Mouse (Mus musculus): Measurements from ENCODE around the gene Tmem163.

Gene Tmem163

DNA sequence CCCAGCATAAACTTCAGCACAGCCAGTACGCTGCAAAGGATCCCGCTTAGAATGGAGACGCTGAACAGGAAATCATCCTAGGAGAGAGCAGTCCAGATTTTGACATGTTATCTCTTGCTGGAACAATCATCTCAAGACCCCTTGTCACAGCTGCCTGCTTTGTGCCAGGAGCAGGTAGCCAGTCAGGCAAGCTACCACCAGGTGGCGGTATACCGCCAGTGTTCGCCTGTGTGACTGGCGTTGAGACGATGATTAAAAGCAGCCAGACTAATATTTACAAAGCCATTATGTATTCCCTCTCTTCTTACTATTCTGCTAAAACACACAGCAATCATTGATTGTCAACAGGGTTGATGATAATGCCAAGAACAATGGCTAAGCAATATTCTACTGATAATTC lies 179.1 kb downstream of the Tmem163 start:
- DNase-seq (ENCODE audit: low read depth): peak; percentile 8

DNA sequence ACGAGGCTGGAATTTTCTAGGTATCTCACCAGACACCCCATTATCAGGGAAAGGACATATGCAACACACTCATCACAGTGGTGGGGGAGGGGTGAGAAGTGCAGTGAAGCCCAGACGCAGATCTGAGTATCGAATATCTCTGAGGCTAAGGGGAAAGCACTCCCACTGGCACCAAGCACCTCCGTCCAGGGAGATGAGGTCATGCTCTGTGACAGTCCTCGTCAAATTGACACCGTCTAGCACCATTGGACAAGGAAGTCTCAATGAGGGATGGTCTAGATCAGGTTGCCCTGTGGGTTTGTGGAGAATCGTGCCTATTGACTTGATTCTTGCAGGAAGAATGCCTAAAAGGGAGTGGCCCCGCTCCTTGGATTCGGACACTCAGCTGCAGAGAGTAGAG lies 180.6 kb downstream of the Tmem163 start:
- DNase-seq (ENCODE audit: low read depth): no peak

DNA sequence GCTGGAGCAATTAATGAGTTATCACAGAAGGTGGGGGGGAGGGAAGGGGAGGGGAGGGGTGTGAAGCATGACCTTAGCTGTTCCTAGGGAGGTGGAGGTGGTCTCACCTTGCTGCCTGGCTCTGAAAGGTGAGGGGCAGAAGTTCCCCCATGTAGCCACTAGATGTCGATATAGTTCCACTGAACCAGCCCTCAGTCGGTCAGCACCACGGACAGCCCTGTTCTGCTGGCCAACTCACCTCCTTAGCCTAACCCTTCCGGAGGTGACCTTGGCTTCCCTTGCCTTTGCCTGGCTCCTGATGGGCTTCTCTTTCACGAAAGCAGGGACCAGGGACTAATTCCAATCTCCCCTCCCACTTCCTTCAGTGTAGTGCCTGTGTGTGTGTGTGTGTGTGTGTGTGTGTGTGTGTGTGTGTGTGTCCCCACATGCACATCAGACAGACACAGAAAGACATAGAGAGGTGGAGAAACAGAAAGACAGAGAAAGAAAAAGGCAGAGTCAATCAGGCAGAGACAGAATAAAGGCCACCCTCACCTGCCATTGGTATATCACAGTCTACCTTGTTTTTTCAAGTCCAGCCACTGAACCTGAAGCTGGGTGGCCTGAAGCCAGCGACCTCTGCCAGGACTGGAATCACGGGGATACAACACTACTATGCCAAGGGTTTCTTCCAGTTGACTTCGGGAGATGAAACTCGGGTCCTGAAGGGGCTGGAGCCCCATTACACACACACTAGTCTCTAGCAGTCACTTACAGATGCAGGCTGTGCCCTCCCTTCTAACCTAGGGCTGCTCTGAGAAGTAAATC lies 182.4 kb downstream of the Tmem163 start:
- no peak for DNase-seq (ENCODE audit: low read depth)

DNA sequence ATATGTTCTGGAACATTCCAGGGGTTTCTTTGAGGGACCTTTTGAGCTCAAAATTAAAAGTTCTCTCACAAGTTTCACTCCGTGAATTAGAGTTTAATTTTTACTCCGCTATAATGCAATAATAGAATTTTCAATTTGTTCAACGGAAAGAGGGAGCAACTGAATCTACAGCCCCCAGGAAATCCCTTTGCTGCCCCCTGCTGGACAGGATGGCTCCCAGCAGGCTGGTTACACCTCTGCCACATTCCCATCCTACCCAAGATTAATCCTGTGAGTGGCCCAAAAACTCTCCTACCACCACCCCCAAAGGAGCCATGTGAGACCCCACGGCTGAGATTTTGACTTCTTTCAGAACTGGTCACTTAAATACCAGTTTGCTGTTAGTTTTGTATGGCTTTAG lies 192.2 kb downstream of the Tmem163 start:
- no peak for DNase-seq (ENCODE audit: low read depth)

DNA sequence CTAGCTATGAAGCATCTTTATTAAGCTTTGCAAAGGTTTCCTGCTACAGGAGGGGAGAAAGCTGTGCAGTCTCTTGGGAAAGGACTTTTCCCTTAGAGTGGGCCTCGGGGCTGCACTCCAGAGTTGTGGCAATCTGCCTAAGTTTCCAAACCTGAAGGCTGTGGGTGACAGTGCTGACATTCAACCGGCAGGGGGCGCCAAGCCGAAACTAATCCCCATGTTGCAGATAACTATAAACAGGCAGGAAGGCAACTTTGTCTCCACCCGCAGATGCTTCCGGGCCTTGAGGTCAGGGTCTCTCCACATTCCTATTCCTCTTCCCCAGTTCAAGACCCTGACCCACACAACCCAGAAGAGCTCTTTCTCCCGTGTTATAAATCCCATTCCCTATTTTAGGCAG lies 194.5 kb downstream of the Tmem163 start:
- DNase-seq (ENCODE audit: low read depth): no peak

DNA sequence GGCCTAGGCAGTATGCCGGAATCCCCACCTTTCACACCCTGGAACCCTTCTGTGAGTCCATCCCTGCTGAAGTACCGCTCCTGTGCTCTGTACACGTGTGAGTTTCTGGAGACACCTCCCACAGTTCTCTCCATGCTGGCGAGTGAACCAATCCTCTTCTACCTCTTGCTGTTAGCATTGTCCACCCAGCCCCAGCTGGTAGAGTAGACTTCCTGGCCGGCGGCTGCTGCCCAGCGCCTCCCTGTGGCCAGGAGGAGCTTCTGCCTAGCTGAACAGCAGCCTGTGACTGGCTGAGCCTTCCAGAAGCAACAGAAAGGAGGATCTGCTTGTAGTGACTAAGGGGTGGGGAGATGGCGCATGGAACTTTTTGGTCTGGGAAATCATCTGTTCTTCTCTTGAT lies 195.2 kb downstream of the Tmem163 start:
- DNase-seq (ENCODE audit: low read depth): no peak

DNA sequence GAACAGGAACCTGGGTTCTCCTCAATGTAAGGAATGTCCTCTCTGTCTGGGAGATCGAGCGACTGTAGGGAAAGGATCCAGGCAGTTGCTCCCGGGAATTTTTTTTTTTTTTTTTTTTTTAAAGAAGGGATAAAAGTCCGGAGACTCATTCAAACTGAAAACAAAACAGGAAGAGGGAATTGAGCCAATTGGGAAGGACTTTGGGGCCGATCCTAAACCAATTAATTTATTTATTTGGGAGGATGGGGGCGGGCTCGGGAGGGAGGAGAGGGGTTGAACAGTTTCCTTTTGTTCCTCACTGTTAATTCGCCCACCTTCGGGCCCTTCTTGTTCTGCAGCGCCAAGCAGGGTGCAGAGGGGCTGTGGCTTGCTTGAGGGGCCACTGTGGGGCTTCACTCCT lies 196.4 kb downstream of the Tmem163 start:
- no peak for DNase-seq (ENCODE audit: low read depth)

DNA sequence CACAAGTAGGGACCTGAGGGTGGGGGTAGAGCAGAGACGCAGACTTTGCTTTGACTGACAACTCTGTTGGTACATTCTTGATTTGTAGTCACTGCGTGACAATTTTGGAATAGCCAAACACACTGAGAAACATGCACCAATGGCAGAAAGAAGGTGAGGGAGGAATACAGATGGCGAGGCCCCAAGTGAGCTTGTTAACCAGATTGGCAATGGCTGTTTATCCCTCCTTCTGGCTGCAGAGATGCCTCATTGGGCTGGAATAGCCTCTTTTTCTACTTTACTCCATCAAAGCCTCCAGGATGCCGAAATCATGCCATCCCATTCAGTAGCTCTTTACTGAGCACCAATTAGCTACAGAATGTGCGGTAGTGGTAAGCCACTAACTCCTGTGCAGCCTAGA lies 203.6 kb downstream of the Tmem163 start:
- no peak for DNase-seq (ENCODE audit: low read depth)

DNA sequence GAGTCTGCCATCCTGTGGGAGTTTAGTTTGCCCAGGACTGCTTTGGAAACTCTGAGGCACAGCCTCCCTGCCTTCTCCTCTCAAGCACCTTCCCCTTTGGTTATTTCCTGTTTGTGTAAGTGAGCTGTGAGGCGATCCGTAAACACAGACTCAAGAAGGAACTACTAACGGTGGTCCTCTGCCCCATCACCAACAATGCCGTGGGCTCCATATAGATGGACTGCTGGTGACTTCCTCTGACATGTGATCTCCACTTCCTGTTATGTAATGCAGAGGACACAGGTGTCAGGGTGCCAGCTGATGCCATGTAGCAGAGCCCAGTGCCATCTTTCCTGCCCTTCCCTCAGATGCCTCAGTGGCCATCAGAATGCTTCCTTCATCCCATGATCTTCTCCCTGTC lies 209.2 kb downstream of the Tmem163 start:
- no peak for DNase-seq (ENCODE audit: low read depth)

DNA sequence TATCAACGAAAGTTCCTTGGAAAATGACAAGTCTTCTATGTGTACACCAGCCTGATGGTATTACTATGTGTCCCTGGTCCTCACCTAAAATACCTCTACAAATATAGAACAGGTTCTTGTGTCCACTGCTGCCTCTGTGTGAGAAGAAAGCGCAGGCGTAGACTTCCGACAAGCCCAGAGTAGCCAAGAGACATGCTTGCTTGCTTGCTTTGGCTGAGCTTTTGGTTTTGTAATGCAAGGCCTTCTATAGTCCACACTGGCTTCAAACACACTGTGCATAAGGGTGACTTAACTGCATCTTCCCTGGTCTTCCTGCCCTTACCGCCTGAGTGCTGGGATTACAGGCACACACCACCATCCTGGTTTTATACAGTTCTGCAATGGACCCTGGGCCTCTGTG lies 212.1 kb downstream of the Tmem163 start:
- no peak for DNase-seq (ENCODE audit: low read depth)

DNA sequence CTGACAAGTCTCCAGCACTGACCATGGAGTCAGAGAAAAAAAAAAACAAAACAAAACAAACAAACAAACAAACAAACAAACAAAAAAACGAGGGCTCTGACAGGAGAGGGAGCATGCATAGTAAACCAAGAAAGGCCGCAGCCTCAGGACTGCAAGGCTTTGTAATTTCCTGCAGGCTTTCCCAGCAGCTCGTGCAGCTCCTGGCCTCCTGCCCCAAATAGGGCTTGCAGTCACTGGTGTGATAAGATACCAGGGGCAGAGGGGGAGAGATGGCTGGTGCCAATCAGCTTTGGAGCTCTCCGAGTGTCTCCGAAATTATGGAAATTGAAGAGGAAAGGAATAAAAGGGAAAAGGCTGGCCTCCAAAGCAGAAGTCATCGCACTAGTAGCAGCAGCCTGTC lies 214.1 kb downstream of the Tmem163 start:
- no peak for DNase-seq (ENCODE audit: low read depth)

DNA sequence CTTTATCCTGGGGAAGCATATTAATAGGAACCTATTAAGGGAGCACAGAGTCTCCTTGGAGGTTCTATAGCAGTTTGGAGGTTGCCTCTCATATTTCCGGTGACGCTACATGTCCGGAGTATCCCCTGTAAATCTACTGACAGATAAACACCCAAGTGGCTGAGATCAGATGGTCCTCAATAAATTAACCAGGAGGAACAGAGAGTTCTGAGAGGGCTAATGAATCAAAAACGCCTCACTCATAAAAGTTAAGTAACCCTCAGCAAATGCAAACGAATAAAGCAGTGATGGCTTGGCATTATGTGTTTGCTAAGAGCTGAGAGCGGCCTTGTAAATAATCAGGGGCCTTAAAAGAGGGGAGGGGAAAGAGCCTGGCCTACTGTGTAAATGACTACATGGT lies 215.3 kb downstream of the Tmem163 start:
- no peak for DNase-seq (ENCODE audit: low read depth)

DNA sequence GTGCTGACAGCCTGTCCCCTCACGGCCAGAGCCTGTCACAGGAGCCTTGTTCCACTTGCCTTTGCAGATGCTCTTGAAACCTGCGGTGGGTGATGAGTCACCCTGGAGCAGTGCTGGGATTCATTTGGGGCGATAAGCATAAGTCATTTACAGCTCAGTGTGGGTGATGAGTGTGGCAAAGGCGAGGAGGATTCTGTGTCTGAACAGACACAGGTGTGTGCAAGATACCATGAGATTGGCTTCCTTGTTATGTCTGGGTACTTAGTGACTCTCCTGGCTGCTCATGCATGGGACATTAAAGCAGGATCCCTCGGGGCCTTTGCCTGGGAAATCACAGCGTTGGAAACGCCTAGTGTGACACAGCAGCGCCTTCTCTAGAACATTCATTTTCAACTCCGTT lies 218.3 kb downstream of the Tmem163 start:
- DNase-seq (ENCODE audit: low read depth): no peak

DNA sequence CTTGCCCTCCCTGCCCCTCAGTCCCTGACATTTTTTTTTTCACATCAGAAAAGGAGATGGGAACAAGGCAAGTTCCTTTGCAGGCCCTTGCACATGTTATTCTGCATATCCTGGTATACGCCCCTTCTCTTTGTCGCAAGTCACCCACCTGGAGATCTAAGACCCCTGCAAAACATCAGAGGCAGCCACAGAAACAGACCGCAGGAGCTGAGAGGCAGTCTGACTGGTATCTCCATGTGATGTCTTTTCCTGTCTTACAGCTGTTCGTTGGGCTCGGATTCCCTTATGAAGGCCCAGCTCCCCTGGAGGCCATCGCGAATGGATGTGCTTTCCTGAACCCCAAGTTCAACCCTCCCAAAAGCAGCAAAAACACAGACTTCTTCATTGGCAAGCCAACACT lies 219.8 kb downstream of the Tmem163 start:
- no peak for DNase-seq (ENCODE audit: low read depth)

DNA sequence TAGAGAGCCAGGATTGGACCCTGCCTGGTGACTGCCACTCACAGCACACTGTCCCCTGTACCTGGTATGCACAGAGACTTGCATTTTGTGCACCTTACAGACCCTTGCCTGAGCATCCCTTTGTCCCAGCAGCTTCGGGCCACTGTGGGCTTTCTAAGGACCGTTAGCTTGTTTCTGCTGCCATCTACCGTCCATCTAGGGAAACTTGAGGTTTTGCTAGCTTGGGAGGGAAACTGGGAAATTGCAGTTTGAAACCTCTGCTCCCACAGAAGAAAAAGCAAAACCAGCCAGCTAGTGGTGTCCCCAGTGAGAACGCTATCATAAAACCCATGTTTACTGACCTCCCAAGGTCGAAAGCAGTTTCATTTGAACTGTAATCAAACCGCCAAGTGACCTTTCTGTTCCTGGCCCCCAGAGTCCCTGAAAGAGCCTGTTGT lies 220.3 kb downstream of the Tmem163 start:
- no peak for DNase-seq (ENCODE audit: low read depth)

DNA sequence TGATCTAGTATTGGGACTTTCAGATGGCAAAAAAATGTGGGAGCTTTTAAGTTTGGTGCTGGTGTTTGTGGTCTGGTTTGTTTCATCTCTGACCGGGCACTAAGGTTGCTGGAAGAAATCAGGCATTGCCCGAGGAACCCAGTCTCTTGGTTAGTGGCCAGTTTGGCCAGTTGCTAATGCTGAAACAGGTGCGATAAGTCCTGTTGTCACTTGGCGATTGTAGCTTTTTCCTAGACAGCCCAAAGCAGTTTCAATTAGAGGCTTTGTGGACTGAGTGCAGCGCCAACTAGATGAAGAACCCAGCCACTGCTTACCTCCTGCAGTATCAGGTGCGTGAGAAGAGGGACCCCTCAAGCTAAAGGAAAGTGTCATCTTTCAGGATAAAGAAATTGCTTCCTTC lies 226.0 kb downstream of the Tmem163 start:
- no peak for DNase-seq (ENCODE audit: low read depth)

DNA sequence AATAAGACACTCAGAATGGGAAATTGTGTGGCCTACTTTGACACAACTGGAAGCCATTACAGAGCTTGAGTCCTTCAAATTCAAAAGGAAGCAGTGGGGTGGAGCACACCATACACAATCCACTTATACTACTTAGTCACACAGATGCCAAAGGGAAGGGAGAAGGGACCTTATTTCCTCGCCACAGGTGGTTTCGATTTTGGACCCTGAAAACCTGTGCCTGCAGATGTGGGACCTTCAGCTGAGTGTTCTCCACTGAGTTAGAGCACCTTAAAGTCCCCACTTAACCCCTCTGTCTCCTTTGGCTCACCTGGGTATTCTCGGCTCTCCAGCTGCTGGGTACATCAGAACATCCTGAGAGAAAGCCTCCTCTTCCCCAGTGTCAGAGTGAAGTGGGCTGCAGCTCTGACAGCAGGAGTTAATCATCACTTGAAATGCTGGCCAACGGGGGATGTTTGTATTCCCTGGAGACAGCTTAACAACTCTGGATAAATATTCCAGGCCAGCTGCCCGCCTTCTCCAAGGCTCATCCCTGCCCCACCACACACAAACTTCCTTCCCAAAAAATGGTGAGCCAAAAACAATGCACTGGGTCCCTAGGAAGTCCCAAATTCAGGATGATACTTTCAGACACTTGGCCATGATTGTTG lies 234.4 kb downstream of the Tmem163 start:
- DNase-seq (ENCODE audit: low read depth): no peak

DNA sequence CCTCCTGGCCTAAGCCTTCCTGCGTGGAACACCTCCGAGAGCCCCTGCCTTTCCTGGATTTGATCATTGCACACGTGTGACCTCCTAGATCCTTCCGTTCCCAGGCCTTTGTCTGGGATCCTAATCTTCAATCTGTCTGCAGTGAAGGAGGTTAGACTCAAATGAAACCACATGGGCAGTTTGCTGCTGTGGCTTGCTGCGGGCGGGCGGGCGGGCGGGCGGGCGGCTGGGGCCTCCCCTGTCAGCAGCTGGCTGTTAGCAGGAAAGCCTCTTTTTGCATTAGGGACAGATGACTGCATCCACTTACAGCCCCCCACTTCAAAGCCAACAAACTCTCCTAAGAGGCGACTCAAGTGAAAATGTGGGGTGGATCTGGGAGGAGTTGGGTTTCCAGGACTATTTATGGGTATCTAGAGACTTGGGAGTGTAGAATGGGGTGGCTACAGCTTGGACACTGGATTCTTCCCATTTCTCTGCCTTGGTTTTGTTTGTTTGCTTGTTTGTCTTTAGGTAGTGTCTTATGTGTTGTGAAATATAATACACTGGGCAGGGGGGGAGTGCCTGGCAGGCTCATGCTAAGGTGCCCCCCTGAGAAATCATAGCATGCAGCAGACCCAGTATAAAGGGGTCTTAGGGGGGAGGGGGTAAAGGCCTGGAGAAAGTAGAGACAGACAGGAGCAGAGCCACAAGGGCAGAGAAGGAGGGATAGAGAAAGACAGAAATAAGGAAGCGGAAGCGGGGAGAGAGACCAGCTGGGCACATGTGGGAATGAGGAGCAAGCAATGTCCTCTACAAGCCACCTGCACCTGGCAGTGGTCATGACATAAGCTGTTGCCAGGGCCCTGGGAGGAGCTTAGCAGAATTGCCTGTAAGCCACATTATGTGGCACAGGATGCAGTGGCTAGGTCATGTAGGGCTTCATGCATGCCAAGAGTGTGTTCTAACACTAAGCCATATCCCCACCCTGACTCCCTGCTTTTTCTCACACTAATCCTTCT lies 236.2 kb downstream of the Tmem163 start:
- no peak for DNase-seq (ENCODE audit: low read depth)

DNA sequence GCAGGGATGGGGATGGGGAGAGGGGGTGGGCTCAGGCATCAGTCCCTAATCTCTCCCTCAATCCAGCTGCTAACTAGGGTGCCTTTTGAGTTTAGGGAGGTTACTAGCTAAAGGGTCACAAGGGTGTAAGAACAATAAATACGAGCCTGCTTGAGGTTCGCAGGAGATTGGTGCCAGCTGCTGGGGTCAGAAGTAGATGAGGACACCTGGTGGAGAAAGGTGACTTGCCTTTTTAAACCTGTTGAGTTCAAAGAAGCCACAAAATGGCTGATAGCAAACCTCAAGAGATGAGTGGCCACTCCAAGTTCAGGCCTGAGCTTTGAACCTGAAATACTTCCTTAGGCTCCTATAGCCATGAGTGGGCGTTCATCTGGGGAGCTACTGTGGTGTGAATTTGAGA lies 237.6 kb downstream of the Tmem163 start:
- no peak for DNase-seq (ENCODE audit: low read depth)

DNA sequence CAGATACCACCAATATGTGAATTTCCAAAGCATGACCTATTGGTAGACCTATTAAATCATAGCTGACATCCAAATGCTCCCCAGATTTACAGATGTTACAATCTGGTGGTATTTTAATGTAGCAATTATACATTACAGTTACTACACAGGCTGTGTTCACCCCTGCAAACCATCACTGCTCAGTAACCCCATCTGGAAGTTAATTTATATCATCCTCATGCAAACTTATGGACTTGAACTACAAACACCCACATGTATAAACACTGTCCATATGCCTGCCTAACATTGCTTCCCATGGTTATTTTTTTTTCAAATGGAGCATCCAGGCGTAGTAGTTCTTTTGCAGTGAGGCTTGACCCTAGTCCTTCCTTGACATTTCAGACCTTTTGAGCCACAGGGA lies 238.3 kb downstream of the Tmem163 start:
- DNase-seq (ENCODE audit: low read depth): no peak

DNA sequence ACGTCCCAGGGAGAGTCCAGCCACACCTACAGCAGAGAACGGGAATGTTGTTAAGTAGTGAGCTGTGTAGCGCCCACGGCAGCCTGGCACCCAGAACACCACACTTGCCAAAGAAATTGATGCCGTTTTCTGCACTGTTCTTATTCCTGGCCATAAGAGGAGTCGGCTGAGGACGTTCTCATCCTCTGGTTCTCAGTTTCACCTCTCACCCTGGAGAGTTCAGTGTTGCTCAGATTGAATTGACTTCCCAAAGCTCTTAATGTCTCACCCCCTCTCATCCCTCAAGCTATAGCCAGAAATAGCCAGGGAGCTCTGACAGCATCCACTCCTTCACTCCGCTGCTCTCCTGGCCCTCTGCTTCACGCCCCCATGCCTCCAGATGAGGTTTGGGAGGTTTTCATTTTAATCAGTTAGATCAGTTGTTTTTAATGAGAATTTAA lies 239.9 kb downstream of the Tmem163 start:
- no peak for DNase-seq (ENCODE audit: low read depth)

DNA sequence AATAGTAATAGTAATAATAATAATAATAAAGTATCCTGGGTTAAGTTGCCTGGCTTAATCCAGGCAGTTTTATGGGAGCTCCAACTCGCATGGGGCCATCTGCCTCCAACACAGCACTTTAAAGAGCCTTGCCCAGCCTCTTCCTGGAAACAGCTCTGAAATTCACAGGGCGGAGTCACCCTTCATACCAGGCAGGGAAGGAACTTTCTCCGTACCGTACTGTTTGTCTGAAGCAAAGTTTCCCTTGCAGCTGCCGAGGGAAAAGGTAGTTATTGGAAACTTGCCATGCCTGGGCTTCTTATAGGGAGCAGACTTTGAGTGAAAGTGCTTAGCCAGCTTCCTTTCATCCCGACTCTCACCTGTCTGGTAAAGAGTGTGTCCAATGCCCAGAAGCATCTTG lies 242.3 kb downstream of the Tmem163 start:
- DNase-seq (ENCODE audit: low read depth): no peak
